In the genomic region with DNA sequence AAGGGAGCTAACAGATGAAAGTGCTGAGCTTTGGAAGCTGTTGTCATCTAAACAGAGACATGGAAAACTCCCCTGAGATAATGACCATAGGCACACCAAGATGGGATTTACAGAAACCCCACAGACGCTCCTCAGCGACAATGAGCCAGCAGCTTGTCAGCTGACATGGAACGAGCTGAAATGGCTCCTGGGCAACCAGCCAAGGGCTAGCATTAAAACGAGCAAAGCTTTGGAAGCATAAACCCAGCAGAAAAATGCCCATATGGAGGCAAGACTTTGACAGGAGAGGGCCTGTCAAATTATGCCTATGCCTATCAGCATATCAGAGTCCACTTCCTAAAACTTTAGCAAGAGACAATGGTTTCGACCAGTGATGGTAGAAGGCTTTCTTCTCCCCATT, we compare ENCODE assay signal across 9 mouse cellular contexts. TPM values are rescaled to one million over a fixed set of nuclear protein-coding genes. Genes with fewer than 3 reads are reported as not detected.
DNase-seq lines count a peak whose midpoint lies in the region; ATAC-seq lines count a peak whose summit lies in the region.
"Had no signal": no experiment of that assay in that cellular context is flagged by ENCODE, and none has a peak within 500 bp of the region (broad histone marks: within the 10 kb centered on the region; RNA-seq: fewer than 3 reads in every experiment).

No protein-coding gene starts in this region.

- ATAC-seq in hindbrain, embryonic 14.5 days (ENCODE audit: low FRiP score) = no peak
- no peak for ATAC-seq in hindbrain, embryonic 12.5 days (ENCODE audit: low FRiP score)
- ATAC-seq in frontal cortex, adult (ENCODE audit: low TSS enrichment) = no peak

- no peak overlapping the region for H3K4me3 ChIP-seq in hindbrain, embryonic 14.5 days (replicated peaks; ENCODE audit: low read length)
- H3K4me3 ChIP-seq in hindbrain, embryonic 12.5 days = no peak overlapping the region
- H3K4me3 ChIP-seq: megakaryocyte, embryonic 14.5 days had no signal

- peak; percentile 57 for DNase-seq in hindbrain, embryonic 14.5 days (ENCODE audit: low spot score)
- peak; percentile 36 to 52 for DNase-seq in right cerebral cortex, adult 2 months (ENCODE audit: low spot score in 2 of 2)
- DNase-seq in right cerebral cortex, postnatal 25 days = no peak
- DNase-seq in heart, adult 8-10 months (ENCODE audit: low spot score) = peak; percentile 24
- DNase-seq in right cerebral cortex, postnatal 14 days = peak; percentile 60
- DNase-seq in thymus, postnatal 25 days = no peak

- H3K27me3 ChIP-seq in hindbrain, embryonic 14.5 days (ENCODE audit: control insufficient read depth, insufficient read depth, low read length) = no peaks in the 10 kb centered on the region
- H3K27me3 ChIP-seq in hindbrain, embryonic 12.5 days = no peaks in the 10 kb centered on the region
- H3K27me3 ChIP-seq: megakaryocyte, embryonic 14.5 days had no signal

- H3K36me3 ChIP-seq in hindbrain, embryonic 14.5 days (replicated peaks; ENCODE audit: control insufficient read depth, insufficient read depth) = peaks cover 55% of the 10 kb centered on the region
- peaks cover 60% of the 10 kb centered on the region for H3K36me3 ChIP-seq in hindbrain, embryonic 12.5 days

- no peak overlapping the region for H3K4me2 ChIP-seq in hindbrain, embryonic 14.5 days (replicated peaks)
- no peak overlapping the region for H3K4me2 ChIP-seq in hindbrain, embryonic 12.5 days (replicated peaks)

- 53% methylated on average over 5 of the region's 5 CpGs for WGBS in hindbrain, embryonic 14.5 days
- 82% methylated on average over 5 of the region's 5 CpGs for WGBS in hindbrain, embryonic 12.5 days

- no peak overlapping the region for H3K9ac ChIP-seq in hindbrain, embryonic 14.5 days
- H3K9ac ChIP-seq in hindbrain, embryonic 12.5 days = no peak overlapping the region

- no peaks in the 10 kb centered on the region for H3K4me1 ChIP-seq in hindbrain, embryonic 14.5 days (replicated peaks; ENCODE audit: control insufficient read depth, insufficient read depth, low read length)
- H3K4me1 ChIP-seq in hindbrain, embryonic 12.5 days = no peaks in the 10 kb centered on the region
- H3K4me1 ChIP-seq: megakaryocyte, embryonic 14.5 days had no signal

- no peak overlapping the region for H3K27ac ChIP-seq in hindbrain, embryonic 14.5 days
- no peak overlapping the region for H3K27ac ChIP-seq in hindbrain, embryonic 12.5 days

- H3K9me3 ChIP-seq in hindbrain, embryonic 14.5 days (ENCODE audit: control insufficient read depth, low read length) = no peaks in the 10 kb centered on the region
- H3K9me3 ChIP-seq in hindbrain, embryonic 12.5 days (replicated peaks) = no peaks in the 10 kb centered on the region
- H3K9me3 ChIP-seq: megakaryocyte, embryonic 14.5 days had no signal

RNA-seq across cellular contexts. Expression of a gene that starts 27.0 kb away (rescaled TPM):
- 25.3 and 25.5 TPM in 2 replicates for polyA plus RNA-seq in hindbrain, embryonic 14.5 days (2014; fragmentation: Nextera tagmentation; extraction: Ambion mirVana)
- 23.2 and 29.3 TPM in 2 replicates for polyA plus RNA-seq in hindbrain, embryonic 12.5 days (2016; fragmentation: Nextera tagmentation; extraction: Ambion mirVana)
- 10 to 100 TPM; 28.3 to 36.0 (median 32.0) TPM for total RNA-seq in heart, adult 8-10 months (2022)

Comparison
In these comparisons a context has a peak if more than half of its experiments do, and no peak if none do; other contexts are left out.
1. DNase-seq: peak in hindbrain, embryonic 14.5 days (single experiment), right cerebral cortex, adult 2 months (2 of 2), heart, adult 8-10 months (single experiment) and right cerebral cortex, postnatal 14 days (single experiment); none in right cerebral cortex, postnatal 25 days (single experiment) and thymus, postnatal 25 days (single experiment).